Mouse (Mus musculus): ENCODE data around the gene Otub1. TPM values are rescaled to one million over a fixed set of nuclear protein-coding genes. Genes with fewer than 3 reads are reported as not detected.

Otub1 gene
- polyA plus RNA-seq, 1 experiment = 28.7 TPM

DNA sequence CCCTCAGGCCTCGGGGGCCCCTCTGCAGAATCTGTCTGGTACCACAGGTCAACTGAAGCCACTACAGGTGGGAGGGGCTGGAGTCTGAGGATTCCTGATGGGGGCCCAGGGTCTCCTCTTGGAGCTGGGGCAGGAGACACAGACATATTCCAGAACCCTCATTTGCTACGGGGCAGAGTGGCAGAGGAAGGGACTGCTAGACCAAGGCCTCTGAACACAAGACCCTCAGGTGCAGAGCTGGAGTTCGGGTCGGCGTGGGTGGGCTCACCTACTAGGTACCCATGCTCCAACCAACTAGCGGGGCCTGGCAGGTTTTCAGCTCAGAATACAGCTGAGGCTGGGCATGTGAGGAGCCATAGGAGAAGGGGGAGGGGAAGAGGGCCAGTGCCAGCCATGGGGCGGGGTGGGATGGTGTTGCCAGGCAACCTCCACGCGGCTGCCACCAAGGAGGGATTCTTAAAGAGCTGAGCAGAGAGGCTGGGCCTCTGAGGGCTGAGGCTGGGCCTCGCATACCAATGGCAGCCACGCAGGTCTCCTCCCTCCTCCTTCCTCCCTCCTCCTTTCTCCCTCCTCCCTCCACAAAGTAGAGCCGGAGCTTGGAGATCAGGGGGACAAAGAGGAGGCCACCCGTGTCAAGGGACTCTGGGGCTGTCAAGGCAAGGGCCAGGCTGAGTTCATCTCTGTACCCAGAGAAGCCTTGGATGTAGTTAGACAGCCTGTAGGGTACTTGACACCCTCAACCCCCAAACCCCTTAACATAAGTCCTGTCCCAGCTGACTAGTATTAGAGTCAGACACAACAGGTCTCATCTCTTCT is 33.9 kb downstream of the Otub1 start:
- Histone ChIP-seq H3K4me3 (ENCODE audit: insufficient read depth, low read depth, low read length) (no peak overlapping the region), H3K27ac (replicated peaks; ENCODE audit: low read depth, low read length) (no peak overlapping the region), H3K4me1 (ENCODE audit: control insufficient read depth, insufficient read depth, insufficient read length, low read length) (0 out of 2 replicates have a peak, but pooled peaks cover 2% of the 10 kb centered on the region)

DNA sequence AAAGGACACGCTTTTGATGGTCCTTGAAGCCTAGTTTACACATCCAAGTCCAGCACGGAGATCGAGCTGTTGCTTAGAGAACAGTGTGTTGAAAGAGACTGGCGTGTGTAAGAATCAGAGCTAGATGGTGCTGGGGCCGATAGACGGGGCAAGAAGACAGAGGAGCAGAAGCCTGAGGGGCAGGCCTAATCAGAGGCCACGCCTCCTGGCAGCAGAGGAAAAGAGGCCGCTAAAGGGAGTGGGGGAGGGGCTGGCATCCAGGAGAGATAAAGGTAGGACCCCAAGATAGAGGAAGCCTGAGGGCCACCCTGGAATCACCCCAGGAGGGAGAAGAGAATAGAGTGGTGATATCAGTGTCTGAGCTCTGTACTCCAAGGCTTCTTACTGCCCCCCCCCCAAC is 34.7 kb downstream of the Otub1 start:
- 0 out of 2 replicates have a peak, but pooled peaks cover 2% of the 10 kb centered on the region for H3K4me1 ChIP-seq (ENCODE audit: control insufficient read depth, insufficient read depth, insufficient read length, low read length)
- H3K4me3 ChIP-seq (ENCODE audit: insufficient read depth, low read depth, low read length) = no peak overlapping the region
- H3K27ac ChIP-seq (replicated peaks; ENCODE audit: low read depth, low read length) = no peak overlapping the region

DNA sequence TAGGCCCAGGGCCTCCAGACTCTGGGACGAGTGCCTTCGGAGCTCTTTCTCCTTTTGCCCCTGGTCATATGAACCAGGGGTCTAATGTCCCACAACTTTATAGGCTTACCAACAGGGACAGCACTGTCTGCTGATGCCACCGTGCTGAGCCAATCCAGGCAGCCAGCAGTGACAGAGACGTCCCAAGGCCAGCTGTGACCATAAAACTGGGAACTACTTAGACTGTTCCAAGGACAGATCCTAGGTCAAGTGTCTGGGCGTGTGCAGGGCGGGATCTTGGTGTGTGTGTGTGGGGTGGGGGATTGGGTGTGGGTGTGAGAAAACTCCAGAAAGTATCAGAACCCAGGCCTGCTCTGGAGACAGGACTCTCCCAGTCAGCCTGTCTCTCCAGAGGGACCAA is 35.2 kb downstream of the Otub1 start:
- H3K4me1 ChIP-seq (ENCODE audit: control insufficient read depth, insufficient read depth, insufficient read length, low read length) = 0 out of 2 replicates have a peak, but pooled peaks cover 2% of the 10 kb centered on the region
- H3K27ac ChIP-seq (replicated peaks; ENCODE audit: low read depth, low read length) = no peak overlapping the region
- H3K4me3 ChIP-seq (ENCODE audit: insufficient read depth, low read depth, low read length) = no peak overlapping the region

DNA sequence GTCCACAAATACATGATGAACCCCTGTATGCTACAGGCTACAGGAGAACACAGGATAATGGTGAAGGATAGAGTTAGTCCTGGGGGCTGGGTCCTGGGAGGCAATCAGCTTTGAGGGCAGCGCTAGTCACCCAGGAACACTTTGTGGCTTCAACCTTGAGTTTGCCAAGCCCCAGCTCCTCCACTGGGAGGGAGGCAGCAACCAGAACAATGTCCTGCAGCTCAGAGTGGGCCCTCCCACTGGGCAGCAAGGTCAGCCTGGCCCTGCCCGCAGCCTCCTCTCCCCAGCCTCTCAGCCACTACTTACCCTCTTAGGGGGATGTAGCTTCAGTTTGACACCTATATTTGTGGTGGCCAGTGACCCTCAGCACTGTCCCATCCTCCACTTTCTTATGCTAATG is 37.7 kb downstream of the Otub1 start:
- Histone ChIP-seq H3K27ac (replicated peaks; ENCODE audit: low read depth, low read length) (no peak overlapping the region), H3K4me3 (ENCODE audit: insufficient read depth, low read depth, low read length) (no peak overlapping the region), H3K4me1 (ENCODE audit: control insufficient read depth, insufficient read depth, insufficient read length, low read length) (peaks cover 4% of the 10 kb centered on the region; the same call in 1 of the 2 replicates)

DNA sequence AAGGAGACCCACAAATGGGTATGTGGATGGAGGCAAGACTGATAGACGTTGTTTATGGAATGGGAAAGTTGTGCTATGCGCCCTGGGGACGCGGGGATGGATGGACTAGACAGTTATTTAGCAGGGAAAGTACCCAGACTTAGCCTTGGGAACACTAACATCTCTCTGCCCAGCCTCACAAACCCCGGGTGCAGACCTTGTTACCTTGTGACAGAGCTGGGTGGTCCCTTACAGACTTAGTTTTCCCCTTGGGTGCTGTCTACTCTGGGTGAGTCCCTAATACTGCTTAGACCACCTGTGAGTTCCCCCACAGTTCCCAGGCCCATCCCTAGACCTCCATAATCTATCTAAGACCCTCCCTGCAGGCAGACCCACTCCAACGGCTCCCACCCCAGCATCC is 39.3 kb downstream of the Otub1 start:
- H3K27ac ChIP-seq (replicated peaks; ENCODE audit: low read depth, low read length) = no peak overlapping the region
- no peak overlapping the region for H3K4me3 ChIP-seq (ENCODE audit: insufficient read depth, low read depth, low read length)
- H3K4me1 ChIP-seq (ENCODE audit: control insufficient read depth, insufficient read depth, insufficient read length, low read length) = peaks cover 4% of the 10 kb centered on the region; the same call in 1 of the 2 replicates

DNA sequence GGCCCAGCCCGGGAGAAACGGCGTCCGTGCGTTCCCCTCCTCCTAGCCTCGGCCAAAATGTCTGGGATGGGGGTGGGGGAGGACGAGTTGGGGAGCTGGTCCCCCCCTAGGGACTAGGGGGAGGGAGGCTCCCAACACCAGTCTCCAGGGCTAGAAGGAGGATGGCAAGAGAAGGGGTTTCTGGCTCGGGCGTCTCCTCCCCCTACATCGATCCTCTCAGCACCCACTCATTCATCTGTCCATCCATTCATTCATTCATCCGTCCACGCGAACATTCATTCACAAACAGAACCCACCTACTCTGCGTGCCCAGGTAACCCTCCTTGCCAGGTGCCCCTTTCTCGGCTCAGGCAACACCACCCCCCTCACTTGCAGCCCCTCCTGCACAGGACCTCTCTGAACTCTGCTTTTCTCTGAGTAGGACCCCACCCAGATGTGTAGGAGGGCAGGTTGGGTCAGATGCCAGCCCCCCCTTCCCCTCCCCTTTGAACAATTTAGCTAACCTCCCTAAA is 39.9 kb downstream of the Otub1 start:
- no peak overlapping the region; the same call in 1 of the 2 replicates for H3K4me3 ChIP-seq (ENCODE audit: insufficient read depth, low read depth, low read length)

DNA sequence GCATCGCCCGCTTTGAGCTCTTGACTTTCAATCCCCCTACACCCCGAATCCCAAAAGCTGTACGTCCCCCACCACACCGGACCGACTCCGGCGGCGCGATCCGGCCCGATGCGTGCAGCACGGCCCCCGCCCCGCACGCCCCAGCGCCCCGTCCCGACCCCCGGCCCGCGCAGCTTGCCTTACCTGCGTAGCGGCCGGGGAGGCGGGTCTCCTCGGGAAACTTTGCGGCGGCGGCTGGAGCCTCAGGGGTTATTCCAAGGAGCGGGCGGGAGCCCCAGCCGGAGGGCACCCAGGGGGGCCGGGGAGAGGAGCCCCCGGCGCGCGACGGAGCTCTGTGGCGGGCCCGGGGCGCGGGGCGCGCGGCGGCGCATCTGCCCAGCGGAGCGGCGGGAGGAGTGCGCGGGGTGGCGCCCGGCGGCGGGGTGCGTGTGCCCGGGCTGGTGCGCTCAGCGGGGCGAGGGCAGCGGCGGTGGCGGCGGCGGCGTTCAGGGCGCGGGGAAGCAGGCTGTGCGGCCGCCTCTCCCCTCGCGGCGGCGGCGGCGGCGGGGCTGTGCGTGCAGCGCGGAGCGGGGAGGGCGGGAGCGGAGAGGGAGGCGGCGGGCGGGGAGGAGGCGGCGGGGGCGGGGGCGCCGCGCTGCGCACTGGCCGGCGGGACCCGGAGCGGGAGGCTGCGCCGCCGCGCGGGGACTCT is 40.5 kb downstream of the Otub1 start:
- peaks cover 2% of the 10 kb centered on the region; the same call in 1 of the 2 replicates for H3K4me1 ChIP-seq (ENCODE audit: control insufficient read depth, insufficient read depth, insufficient read length, low read length)
- H3K4me3 ChIP-seq (ENCODE audit: insufficient read depth, low read depth, low read length) = peak overlapping the region; percentile 46
- H3K27ac ChIP-seq (replicated peaks; ENCODE audit: low read depth, low read length) = no peak overlapping the region

More for the DNA sequence above, 39.9 kb downstream of the Otub1 start:
- H3K27ac ChIP-seq (replicated peaks; ENCODE audit: low read depth, low read length) = no peak overlapping the region
- H3K4me1 ChIP-seq (ENCODE audit: control insufficient read depth, insufficient read depth, insufficient read length, low read length) = peaks cover 3% of the 10 kb centered on the region; the same call in 1 of the 2 replicates

DNA sequence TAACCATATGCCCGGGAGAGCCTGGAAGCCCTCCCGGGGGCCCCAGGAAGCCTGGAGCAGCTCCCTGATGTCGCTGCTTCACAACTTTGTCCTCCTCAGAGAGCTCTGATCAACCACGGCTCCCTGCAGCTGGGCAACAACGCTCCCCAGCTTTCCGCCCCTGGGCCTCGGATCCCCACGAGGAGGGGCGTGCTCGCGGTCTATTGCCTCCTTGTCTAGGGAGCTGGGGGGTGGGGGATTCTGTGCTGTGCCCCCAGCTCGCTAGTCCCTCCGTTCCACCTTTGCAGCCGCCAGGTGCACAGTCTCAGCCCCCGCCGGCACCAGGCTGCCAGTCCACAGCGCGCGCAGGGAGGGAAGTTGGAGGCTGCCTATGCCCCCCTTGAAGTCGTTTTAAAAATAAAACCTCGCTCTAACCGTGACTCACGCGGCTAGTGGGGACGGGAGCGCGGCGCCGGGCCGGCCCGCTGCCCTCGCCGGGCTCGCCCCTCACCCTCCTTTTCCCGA is 41.2 kb downstream of the Otub1 start:
- H3K27ac ChIP-seq (replicated peaks; ENCODE audit: low read depth, low read length) = no peak overlapping the region
- H3K4me3 ChIP-seq (ENCODE audit: insufficient read depth, low read depth, low read length) = peak overlapping the region; percentile 46
- peaks cover 2% of the 10 kb centered on the region; the same call in 1 of the 2 replicates for H3K4me1 ChIP-seq (ENCODE audit: control insufficient read depth, insufficient read depth, insufficient read length, low read length)

DNA sequence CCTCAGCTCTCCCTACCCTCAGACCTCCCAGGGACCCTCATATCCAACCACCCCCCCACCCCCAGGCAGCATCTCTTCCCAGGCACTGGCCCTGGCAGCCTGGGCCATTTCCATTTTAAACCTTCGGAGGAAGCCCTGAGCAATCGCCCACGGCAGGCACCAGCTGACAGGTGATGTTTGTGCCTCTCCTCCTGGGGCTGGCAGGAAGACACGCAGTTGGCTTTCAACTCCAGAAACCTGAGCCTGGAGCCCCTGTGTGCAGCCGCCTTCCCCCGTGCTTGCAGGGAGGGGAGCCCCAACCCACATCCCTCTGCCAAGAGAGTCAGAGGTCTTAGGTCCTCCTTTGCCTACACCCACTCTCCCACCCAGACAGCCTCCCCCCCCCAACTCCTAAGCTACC is 41.9 kb downstream of the Otub1 start:
- no peak overlapping the region for H3K27ac ChIP-seq (replicated peaks; ENCODE audit: low read depth, low read length)
- 0 out of 2 replicates have a peak overlapping the region, but pooled peaks have one; percentile 46 for H3K4me3 ChIP-seq (ENCODE audit: insufficient read depth, low read depth, low read length)

DNA sequence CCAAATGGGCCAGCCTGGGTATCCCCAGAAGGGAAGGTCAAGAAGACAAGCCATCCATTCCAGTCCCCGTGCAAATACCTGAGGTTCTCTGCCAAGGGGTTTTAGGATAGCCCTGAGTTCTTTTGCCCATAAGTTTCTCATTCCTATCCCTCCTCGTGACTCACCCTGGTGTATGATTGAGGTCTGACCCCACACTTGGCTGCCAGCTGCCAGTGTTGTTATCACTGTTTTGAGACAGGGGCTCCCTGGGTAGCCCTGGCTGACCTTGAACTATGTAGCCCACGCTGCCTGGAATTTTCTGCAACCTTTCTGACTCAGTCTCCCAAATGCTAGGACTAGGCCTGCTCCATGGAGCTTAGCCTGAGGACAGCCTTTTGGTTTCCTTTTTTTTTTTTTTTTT is 45.1 kb downstream of the Otub1 start:
- Histone ChIP-seq H3K4me1 (ENCODE audit: control insufficient read depth, insufficient read depth, insufficient read length, low read length) (peaks cover 2% of the 10 kb centered on the region; the same call in 1 of the 2 replicates), H3K4me3 (ENCODE audit: insufficient read depth, low read depth, low read length) (no peak overlapping the region), H3K27ac (replicated peaks; ENCODE audit: low read depth, low read length) (no peak overlapping the region)

More for the DNA sequence above, 41.9 kb downstream of the Otub1 start:
- H3K4me1 ChIP-seq (ENCODE audit: control insufficient read depth, insufficient read depth, insufficient read length, low read length) = peaks cover 2% of the 10 kb centered on the region; the same call in 1 of the 2 replicates

DNA sequence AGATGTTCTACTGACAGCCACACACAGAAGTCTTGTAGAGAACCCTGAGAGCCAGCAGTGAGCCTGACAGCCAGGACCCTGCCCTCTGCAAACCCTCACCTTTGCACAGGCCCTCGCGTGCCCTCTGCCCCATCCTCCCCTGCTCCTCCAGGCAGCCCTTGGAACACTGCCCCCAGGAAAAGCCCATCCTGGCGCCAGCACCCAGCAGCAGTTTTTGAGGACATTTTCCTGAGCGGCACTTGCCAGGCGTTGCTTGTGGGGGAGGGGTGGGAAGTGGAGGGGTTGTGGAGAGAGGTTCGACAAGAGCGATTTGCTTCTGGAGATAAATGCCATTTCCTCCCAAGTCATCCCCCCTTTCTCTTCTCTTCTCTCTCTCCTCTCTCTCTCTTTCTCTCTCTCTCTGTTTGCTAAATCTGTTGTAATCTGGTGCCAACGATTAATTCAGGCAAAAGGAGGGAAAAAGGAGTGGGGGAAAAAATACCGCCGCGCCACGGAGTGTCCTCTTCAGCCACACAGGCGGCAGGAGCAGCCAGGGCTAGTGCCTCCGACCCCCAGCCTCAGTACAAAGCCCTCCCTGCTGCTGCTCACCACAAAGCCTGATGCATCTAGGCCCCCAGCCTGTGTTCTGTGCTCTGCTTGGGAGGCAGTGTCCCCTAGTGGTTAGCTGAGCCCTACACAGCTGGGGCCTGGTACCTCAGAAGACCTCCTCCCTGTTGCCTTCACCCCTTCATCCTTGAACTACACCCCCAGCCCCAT is 45.8 kb downstream of the Otub1 start:
- Histone ChIP-seq H3K4me1 (ENCODE audit: control insufficient read depth, insufficient read depth, insufficient read length, low read length) (peaks cover 2% of the 10 kb centered on the region; the same call in 1 of the 2 replicates), H3K4me3 (ENCODE audit: insufficient read depth, low read depth, low read length) (no peak overlapping the region), H3K27ac (replicated peaks; ENCODE audit: low read depth, low read length) (no peak overlapping the region)

DNA sequence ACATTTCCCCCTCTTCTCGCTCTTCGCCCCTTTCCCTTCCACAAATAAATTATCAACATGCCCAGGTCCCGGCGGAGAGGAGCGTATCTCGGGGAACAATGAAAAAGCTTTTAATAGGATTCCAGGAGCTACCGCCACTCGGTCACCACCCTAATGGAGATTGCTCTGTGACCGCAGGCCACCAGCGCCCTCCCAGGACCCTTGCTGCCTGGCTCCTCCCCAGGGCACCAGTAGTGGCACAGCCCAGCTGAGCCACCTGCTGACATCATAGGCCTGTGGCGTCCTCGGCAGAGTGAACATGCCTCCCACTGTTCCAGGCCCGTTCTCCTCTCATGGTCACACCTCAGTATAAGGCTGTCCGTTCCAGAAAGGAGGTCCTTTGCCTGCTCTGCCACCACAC is 48.4 kb downstream of the Otub1 start:
- H3K4me3 ChIP-seq (ENCODE audit: insufficient read depth, low read depth, low read length) = no peak overlapping the region
- no peak overlapping the region for H3K27ac ChIP-seq (replicated peaks; ENCODE audit: low read depth, low read length)
- no peaks in the 10 kb centered on the region for H3K4me1 ChIP-seq (ENCODE audit: control insufficient read depth, insufficient read depth, insufficient read length, low read length)

DNA sequence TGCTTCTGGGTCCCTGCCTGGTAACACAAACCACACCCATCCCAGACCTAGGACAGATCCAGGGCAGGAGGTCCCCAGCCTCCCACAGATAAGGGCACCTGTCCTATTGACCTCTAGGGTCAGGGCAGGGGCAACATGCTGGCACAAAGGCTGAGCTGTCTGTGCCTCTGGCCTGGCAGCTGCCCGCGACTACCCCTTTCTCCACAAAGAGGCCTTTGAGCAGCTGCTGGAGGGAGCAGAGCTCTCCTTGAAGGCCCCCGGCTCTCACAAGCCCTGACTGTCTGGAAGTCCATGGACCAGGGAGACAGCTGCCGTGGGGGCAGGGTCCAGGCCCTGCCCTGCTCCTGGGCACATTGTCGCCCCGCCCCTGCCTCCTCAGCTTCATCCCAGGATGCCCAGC is 50.9 kb downstream of the Otub1 start:
- Histone ChIP-seq H3K4me1 (ENCODE audit: control insufficient read depth, insufficient read depth, insufficient read length, low read length) (no peaks in the 10 kb centered on the region), H3K4me3 (ENCODE audit: insufficient read depth, low read depth, low read length) (no peak overlapping the region), H3K27ac (replicated peaks; ENCODE audit: low read depth, low read length) (no peak overlapping the region)

DNA sequence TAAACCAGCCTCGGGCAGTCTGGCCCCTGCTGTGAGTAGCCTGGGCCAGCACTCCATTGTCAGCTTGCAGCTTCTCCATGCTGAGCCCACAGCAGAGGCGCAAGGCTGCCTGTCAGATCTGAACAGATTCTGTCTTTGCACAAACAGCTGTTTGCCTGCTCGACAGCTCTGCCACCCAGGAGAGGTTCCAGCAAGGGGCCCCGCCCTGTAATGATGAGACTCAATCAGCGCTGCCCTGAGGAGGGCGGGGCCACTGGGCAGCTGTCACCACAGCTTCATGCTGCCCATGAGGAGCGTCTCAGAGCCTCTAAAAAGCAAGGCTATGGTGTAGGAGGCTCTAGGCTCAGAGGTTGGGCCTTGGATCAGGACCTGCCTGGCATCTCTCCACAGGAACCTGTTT is 52.9 kb downstream of the Otub1 start:
- Histone ChIP-seq H3K27ac (replicated peaks; ENCODE audit: low read depth, low read length) (no peak overlapping the region), H3K4me3 (ENCODE audit: insufficient read depth, low read depth, low read length) (no peak overlapping the region), H3K4me1 (ENCODE audit: control insufficient read depth, insufficient read depth, insufficient read length, low read length) (peaks cover 4% of the 10 kb centered on the region; the same call in 1 of the 2 replicates)
